In genomic region chr4:120909558-120910150, GRCm38 (mm10) we compare ENCODE assay signal across 9 mouse cellular contexts. TPM values are rescaled to one million over a fixed set of nuclear protein-coding genes. Genes with fewer than 3 reads are reported as not detected.
DNase-seq lines count a peak whose midpoint lies in the region; ATAC-seq and TF ChIP-seq lines count a peak whose summit lies in the region.
"Had no signal": no experiment of that assay in that cellular context is flagged by ENCODE, and none has a peak within 500 bp of the region (broad histone marks: within the 10 kb centered on the region; RNA-seq: fewer than 3 reads in every experiment).

No protein-coding gene starts in this region.

- H3K36me3 ChIP-seq in intestine, postnatal 0 days (ENCODE audit: control insufficient read depth, insufficient read depth), result no peaks in the 10 kb centered on the region
- no peaks in the 10 kb centered on the region for H3K36me3 ChIP-seq in intestine, embryonic 16.5 days (ENCODE audit: control insufficient read depth, insufficient read depth, low read length)
- H3K36me3 ChIP-seq in heart, embryonic 16.5 days (ENCODE audit: control insufficient read depth, insufficient read depth), result no peaks in the 10 kb centered on the region
- H3K36me3 ChIP-seq: embryonic facial prominence, embryonic 15.5 days had no signal

- peak; percentile 94 for DNase-seq in embryo, embryonic 10 days (ENCODE audit: low spot score)
- peak; percentile 68 to 74 for DNase-seq in layer of hippocampus, postnatal 10 days (ENCODE audit: low spot score in 2 of 2)
- DNase-seq in mesoderm, embryonic 11.5 days (ENCODE audit: low read depth, low spot score), result peak; percentile 86
- peak; percentile 45 to 79 for DNase-seq in spleen, postnatal 4 days (ENCODE audit: low spot score in 2 of 2)

- no peak overlapping the region for H3K4me2 ChIP-seq in intestine, postnatal 0 days (replicated peaks; ENCODE audit: low read depth)
- H3K4me2 ChIP-seq in intestine, embryonic 16.5 days (ENCODE audit: low read depth, low read length), result no peak overlapping the region
- peak overlapping the region; percentile 35 for H3K4me2 ChIP-seq in heart, embryonic 16.5 days (ENCODE audit: low read depth, low read length)
- H3K4me2 ChIP-seq: embryonic facial prominence, embryonic 15.5 days had no signal

- no peak overlapping the region for H3K4me3 ChIP-seq in intestine, postnatal 0 days (ENCODE audit: low read depth, low read length)
- no peak overlapping the region for H3K4me3 ChIP-seq in intestine, embryonic 16.5 days (ENCODE audit: low read length)
- H3K4me3 ChIP-seq in heart, embryonic 16.5 days (ENCODE audit: low read length), result no peak overlapping the region
- H3K4me3 ChIP-seq: embryonic facial prominence, embryonic 15.5 days had no signal

- H3K27me3 ChIP-seq in intestine, postnatal 0 days (replicated peaks; ENCODE audit: control insufficient read depth, insufficient read depth, low read length), result no peaks in the 10 kb centered on the region
- H3K27me3 ChIP-seq in intestine, embryonic 16.5 days (replicated peaks; ENCODE audit: control insufficient read depth, insufficient read depth, low read length), result no peaks in the 10 kb centered on the region
- no peaks in the 10 kb centered on the region for H3K27me3 ChIP-seq in heart, embryonic 16.5 days (ENCODE audit: control insufficient read depth, insufficient read depth, low read length)
- H3K27me3 ChIP-seq: embryonic facial prominence, embryonic 15.5 days had no signal

- no peak overlapping the region for H3K9ac ChIP-seq in intestine, postnatal 0 days (ENCODE audit: low read depth, low read length)
- H3K9ac ChIP-seq in intestine, embryonic 16.5 days (ENCODE audit: low read depth, low read length), result no peak overlapping the region
- no peak overlapping the region for H3K9ac ChIP-seq in heart, embryonic 16.5 days (ENCODE audit: low read length)
- H3K9ac ChIP-seq: embryonic facial prominence, embryonic 15.5 days had no signal

- H3K4me1 ChIP-seq in intestine, postnatal 0 days (replicated peaks; ENCODE audit: control insufficient read depth, insufficient read depth, low read length), result no peaks in the 10 kb centered on the region
- H3K4me1 ChIP-seq in intestine, embryonic 16.5 days (ENCODE audit: control insufficient read depth, insufficient read depth, low read length), result 0 out of 2 replicates have a peak, but pooled peaks cover 2% of the 10 kb centered on the region
- no peaks in the 10 kb centered on the region for H3K4me1 ChIP-seq in heart, embryonic 16.5 days (ENCODE audit: control insufficient read depth, insufficient read depth, low read length)
- H3K4me1 ChIP-seq: embryonic facial prominence, embryonic 15.5 days had no signal

- WGBS in intestine, postnatal 0 days, result 33% methylated on average over 15 of the region's 15 CpGs
- WGBS in intestine, embryonic 16.5 days, result 32% methylated on average over 15 of the region's 15 CpGs
- 28% methylated on average over 15 of the region's 15 CpGs for WGBS in heart, embryonic 16.5 days

- peak; percentile 96 for TF ChIP-seq CTCF in intestine, postnatal 0 days (IDR thresholded peaks at IDR 0.05; ENCODE audit: low read depth)

- no peaks in the 10 kb centered on the region for H3K9me3 ChIP-seq in intestine, postnatal 0 days (ENCODE audit: control insufficient read depth)
- no peaks in the 10 kb centered on the region for H3K9me3 ChIP-seq in intestine, embryonic 16.5 days (ENCODE audit: control insufficient read depth, low read length)
- no peaks in the 10 kb centered on the region for H3K9me3 ChIP-seq in heart, embryonic 16.5 days (replicated peaks; ENCODE audit: control insufficient read depth, low read length)
- H3K9me3 ChIP-seq: embryonic facial prominence, embryonic 15.5 days had no signal

- no peak overlapping the region for H3K27ac ChIP-seq in intestine, postnatal 0 days (ENCODE audit: low read depth, low read length)
- H3K27ac ChIP-seq in intestine, embryonic 16.5 days (ENCODE audit: low read length), result no peak overlapping the region
- H3K27ac ChIP-seq in heart, embryonic 16.5 days (ENCODE audit: low read length), result no peak overlapping the region
- H3K27ac ChIP-seq: embryonic facial prominence, embryonic 15.5 days had no signal

- no peak for ATAC-seq in intestine, postnatal 0 days
- ATAC-seq in intestine, embryonic 16.5 days, result no peak
- ATAC-seq in activated CD4-positive, CD25-positive, alpha-beta regulatory T cell, adult 4 months, result peak; percentile 76
- no peak for ATAC-seq in heart, embryonic 16.5 days (replicated peaks; ENCODE audit: extremely low read depth, insufficient read depth, low FRiP score)

RNA-seq across cellular contexts. Expression of gene Exo5, which starts 15.2 kb away (rescaled TPM):
- polyA plus RNA-seq in intestine, postnatal 0 days (2015; fragmentation: Nextera tagmentation; extraction: Ambion mirVana), result 12.3 and 12.6 TPM in 2 replicates
- 23.9 and 26.9 TPM in 2 replicates for polyA plus RNA-seq in intestine, embryonic 16.5 days (2015; fragmentation: Nextera tagmentation; extraction: Ambion mirVana)
- polyA plus RNA-seq in activated CD4-positive, CD25-positive, alpha-beta regulatory T cell, adult 4 months (2017; shearing (Covaris generic)), result 10 to 100 TPM; 28.2 to 30.5 TPM
- 10.6 and 11.0 TPM in 2 replicates for polyA plus RNA-seq in heart, embryonic 16.5 days (2015; fragmentation: Nextera tagmentation; extraction: Ambion mirVana)
- 10 to 100 TPM; 12.8 to 13.0 TPM for total RNA-seq in layer of hippocampus, postnatal 10 days (2021)

RNA-seq across cellular contexts. Expression of gene Zfp69, which starts 41.8 kb away (rescaled TPM):
- 2.2 and 2.6 TPM in 2 replicates for polyA plus RNA-seq in intestine, postnatal 0 days (2015; fragmentation: Nextera tagmentation; extraction: Ambion mirVana)
- 3.9 and 4.8 TPM in 2 replicates for polyA plus RNA-seq in intestine, embryonic 16.5 days (2015; fragmentation: Nextera tagmentation; extraction: Ambion mirVana)
- 1 to 10 TPM; 1.9 to 2.2 TPM for polyA plus RNA-seq in activated CD4-positive, CD25-positive, alpha-beta regulatory T cell, adult 4 months (2017; shearing (Covaris generic))
- polyA plus RNA-seq in heart, embryonic 16.5 days (2015; fragmentation: Nextera tagmentation; extraction: Ambion mirVana), result 9.1 and 10.3 TPM in 2 replicates
- total RNA-seq in layer of hippocampus, postnatal 10 days (2021), result 1 to 10 TPM; 3.0 to 3.3 TPM

RNA-seq across cellular contexts. Expression of gene Rims3, which starts 55.0 kb away (rescaled TPM):
- polyA plus RNA-seq in intestine, postnatal 0 days (2015; fragmentation: Nextera tagmentation; extraction: Ambion mirVana), result 0.77 and 0.95 TPM in 2 replicates
- polyA plus RNA-seq in intestine, embryonic 16.5 days (2015; fragmentation: Nextera tagmentation; extraction: Ambion mirVana), result 0.82 and 0.88 TPM in 2 replicates
- polyA plus RNA-seq in activated CD4-positive, CD25-positive, alpha-beta regulatory T cell, adult 4 months (2017; shearing (Covaris generic)), result under 1 TPM; 0.68 to 0.99 TPM
- polyA plus RNA-seq in heart, embryonic 16.5 days (2015; fragmentation: Nextera tagmentation; extraction: Ambion mirVana), result 0.12 and 0.18 TPM in 2 replicates
- total RNA-seq in layer of hippocampus, postnatal 10 days (2021), result 10 to 100 TPM; 31.3 to 31.9 TPM
